Mouse (Mus musculus): Measurements from ENCODE around the gene Acoxl.

DNA sequence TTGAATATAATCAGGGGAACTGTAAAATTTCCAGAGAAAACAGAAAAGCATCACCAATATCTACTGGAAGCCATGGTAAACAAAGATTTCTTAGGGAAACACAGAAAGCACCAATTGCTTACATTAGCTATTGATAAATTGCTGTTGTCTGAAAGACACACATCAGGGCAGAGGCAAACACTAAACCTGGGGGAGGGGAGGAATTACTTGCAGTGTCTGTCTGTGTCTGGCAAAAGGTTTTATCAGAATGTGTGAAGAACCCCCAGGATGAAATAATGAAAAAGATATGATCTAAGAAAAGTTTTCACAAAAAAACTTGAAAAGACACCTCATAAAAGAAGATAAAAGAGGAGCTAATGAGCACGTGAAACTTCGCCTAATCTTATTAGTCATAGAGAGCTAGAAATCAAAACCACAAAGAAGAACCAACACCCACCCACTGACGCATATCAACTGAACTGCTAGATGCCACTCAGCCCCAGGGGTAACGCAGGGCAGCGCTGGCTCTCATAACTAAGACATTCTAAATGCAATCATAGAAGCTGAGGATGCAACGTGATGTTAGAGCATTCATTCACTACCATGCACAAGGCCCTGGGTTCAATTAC, 222.1 kb downstream of the Acoxl start:
- TF ChIP-seq POLR2A (IDR thresholded peaks at IDR 0.05; ENCODE audit: insufficient read depth, low read depth, low read length) (no peak), CTCF (IDR thresholded peaks at IDR 0.05; ENCODE audit: insufficient read depth, low read depth, low read length) (no peak)

Data from olfactory bulb, adult 2 months (tissue).